Mouse (Mus musculus) cerebellum, postnatal 25 days (tissue): Measurements from ENCODE around the gene Mrpl4.
A peak's percentile ranks its signal among the peaks of the same experiment; 100 is the strongest.
"Not testable (repeated sequence)": the region's sequence is repeated elsewhere in the genome, so short reads cannot be mapped to it uniquely, and the experiment has no call there.

Experiments used
- DNase-seq, 2 experiments: peaks; one replicate each; pipeline ENCODE4 v3.0.0; 2021; ENCODE audit warnings: mixed read lengths in 2 of 2

Gene Mrpl4

GRCm38 (mm10) chr9:20986952-20987686, 15.4 kb upstream of the Mrpl4 start:
- no peak for DNase-seq

DNA sequence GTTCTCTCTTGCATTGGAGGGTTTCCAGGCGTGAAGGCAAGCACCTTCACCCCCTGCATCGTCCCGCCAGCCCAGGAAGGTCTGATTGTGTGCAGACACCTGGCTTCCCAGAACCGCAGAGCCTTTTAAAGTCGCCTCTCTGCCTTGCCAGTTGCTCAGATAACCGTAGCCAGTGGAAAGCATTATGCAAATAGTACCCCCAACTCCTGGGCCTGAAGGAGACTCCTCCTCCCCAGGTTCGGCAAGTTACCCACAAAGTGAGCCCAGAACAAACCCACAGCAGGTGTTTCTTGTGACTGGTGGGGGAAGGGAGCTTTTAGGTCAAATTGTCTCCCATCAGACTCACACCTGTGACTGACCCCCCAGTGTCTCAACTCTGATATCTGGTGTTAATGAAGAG, 14.6 kb upstream of the Mrpl4 start:
- no peak for DNase-seq

GRCm38 (mm10) chr9:20990861-20991260, 11.7 kb upstream of the Mrpl4 start:
- DNase-seq: peak in 1 of 2 experiments; percentile 46

GRCm38 (mm10) chr9:20991587-20991986, 11.0 kb upstream of the Mrpl4 start:
- DNase-seq: no peak

DNA sequence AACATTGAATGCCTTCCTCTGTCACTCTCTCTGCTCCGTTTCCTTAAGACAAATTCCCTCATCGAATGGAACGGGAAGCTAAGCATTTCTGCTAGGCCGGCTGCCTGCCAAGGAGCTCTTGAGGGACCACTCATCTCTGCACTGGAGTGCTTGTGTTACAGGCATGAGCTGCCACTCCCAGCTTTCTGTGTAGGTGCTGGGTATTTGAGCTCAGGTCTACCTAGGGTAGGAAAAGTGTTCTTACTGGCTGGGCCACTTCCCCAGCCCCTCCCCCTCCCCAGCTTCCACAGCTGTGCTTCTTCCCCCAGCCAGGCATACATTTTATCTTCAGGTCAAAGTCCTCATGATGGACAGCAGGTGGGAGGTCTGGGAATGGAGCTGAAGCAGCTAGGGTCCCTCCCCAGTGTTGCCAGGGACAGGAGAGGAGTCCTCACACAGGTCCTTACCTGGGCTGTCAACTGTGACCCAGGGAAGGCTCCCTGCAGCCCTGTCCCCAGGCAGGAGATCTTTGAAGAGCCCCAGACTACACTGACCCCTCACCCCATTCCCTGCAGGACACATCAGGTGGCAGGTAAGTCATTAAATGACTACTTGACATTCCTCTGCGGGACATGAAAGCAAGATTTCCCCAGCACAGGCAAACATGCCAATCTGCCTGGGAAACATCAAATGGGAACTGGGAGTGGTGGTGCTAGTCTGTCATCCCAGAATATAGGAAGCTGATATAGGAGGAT, 9.2 kb upstream of the Mrpl4 start:
- no peak for DNase-seq

DNA sequence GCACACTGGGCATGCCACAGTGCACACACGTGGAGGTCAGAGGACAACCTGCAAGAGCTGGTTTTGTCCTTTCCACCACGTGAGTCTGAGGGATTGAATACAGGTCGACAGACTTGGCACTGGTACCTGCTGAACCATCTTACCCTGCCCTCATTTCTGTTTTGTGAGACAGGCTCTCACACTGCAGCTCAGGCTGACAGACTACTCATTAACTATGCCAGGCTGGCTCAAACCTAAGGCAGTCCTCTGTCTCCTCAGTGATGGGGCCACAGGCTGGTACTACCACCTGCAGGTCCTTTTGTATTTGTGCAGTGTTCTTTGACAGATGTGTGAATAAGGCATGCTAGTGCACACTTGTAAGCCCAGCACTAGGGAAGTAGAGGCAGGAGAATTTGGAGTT, 7.5 kb upstream of the Mrpl4 start:
- DNase-seq: no peak

DNA sequence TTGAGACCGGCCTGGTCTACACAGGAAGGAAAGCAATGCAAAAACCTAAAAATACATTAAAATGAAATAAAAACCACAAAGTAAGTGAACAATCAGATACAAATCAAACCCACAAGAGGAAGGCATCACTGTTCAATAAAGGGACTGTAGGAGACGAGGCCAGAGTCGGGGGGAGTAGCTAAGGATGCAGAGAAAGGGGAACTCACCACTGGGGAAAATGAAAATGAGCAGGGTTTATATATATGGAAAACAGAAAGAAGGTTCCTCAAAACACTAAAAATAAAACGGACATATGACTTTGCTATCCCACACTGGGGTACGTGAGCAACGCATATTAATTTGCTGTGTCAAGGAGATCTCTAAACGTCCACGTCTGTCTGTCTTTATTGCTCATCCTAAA, 5.5 kb upstream of the Mrpl4 start:
- no peak for DNase-seq

DNA sequence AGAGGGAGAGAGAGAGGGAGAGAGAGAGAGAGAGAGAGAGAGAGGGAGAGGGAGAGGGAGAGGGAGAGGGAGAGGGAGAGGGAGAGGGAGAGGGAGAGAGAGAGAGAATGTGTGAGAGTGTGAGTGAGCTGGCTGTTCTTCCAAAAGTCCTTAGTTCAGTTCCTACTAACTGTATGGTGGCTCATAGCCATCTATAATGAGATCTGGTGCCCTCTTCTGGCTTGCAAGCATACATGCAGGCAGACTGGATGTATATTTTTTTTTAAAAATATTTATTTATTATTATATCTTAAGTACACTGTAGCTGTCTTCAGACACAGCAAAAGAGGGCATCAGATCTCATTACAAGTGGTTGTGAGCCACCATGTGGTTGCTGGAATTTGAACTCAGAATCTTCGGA, 4.2 kb upstream of the Mrpl4 start:
- not testable (repeated sequence) for DNase-seq

DNA sequence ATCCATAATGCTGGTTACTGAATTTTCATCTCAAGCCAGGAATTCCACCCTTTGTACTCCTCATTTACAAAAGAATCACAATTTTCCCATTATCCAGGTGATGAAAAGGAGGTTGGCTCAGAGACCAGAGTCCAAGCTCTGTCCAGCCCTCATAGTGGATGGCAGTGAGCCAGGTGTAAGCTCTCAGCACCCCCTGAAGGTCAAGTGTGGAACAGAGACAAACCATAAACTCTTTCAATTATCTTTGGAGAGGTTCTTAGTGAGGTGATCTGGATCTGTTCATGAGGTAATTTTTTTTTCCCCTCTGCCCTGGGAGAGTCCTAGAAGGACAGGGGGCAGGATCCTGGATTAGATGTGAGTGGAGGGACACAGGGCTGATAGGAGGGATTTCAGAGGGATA, 1.7 kb upstream of the Mrpl4 start:
- peak in 1 of 2 experiments; percentile 32 for DNase-seq

DNA sequence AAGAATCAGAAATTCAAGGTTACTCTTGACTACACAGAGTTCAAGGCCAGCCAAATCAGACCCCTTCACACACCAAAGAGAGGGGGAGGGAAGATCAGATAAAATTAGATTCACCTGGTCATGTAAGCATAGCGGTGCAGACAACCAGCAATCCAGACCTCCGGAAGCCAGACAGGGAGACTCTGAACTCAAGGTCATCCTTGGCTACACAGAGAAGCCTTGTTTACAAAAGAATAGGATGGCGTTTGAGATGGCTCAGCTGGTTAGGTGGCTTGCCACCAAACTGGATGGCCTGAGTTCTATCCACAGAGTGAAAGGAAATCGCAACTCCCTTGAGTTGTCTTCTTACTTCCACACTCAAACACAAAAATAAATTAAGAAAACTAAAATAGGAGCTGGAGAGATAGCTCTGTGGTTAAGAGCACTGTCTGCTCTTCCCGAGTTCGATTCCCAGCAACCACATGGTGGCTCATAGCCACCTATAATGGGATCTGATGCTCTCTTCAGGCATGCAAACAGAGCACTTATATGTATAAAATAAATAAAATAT, 812 bp upstream of the Mrpl4 start:
- no peak for DNase-seq

DNA sequence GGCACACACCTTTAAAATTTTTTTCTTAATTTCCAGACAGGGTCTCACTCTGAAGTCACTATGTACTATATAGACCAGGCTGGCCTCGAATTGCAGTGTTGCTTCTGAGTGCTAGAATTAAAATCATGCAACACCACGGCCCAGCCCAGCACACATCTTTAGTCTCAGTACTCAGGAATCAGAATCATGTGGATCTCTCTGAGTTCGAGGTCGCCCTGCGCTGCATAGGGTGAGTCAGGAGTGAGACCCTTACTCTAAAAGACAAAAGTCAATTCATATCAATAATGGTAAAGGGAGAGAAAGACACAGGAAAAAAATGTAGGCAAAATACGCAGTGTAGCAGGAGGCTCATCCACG, 290 bp upstream of the Mrpl4 start:
- peak in 1 of 2 experiments; percentile 26 for DNase-seq

- DNase-seq: no peak
Observed at GRCm38 (mm10) chr9:21007313-21007952, 4.9 kb downstream of the Mrpl4 start.

- no peak for DNase-seq
Observed at GRCm38 (mm10) chr9:21008007-21008406, 5.5 kb downstream of the Mrpl4 start.

DNA sequence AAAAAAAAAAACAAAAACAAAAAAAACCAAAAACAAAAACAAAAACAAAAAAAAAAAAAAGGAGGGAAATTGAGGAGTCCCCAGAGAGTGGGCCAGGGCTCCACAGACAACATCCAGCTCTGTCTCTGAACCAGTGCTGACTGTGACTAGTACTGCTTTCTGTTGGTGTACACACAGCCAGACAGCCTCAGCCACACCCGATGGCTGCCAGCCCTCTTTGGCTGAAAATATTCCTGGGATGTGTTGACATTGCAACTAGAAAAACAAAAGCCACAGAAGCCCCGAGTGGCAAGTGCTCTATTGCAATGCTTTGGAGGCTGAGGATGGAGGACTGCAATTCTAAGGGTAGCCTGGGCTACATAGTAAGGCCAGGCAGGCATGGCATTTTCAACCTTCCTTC, 7.8 kb downstream of the Mrpl4 start:
- DNase-seq: no peak

- not testable (repeated sequence) for DNase-seq
Observed at GRCm38 (mm10) chr9:21010939-21011541, 8.5 kb downstream of the Mrpl4 start.

GRCm38 (mm10) chr9:21011846-21012312, 9.3 kb downstream of the Mrpl4 start:
- no peak for DNase-seq

DNA sequence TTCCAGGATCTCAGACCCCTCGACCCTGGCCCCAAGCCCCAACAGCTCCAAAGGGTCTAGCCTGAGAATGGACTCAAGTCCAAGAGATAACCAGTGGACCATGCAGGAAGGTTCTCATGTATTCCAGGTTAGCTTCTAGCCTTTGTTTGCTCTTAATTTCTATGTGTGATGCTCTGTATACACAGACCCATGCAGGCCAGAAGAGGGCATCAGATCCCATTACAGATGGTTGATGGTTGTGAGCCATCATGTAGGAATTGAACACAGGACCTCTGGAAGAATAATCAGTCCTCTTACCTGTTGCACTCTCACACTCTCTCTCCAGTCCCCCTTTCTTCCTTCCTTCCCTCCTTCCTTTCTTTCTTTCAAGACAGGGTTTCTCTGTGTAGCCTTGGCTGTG, 9.8 kb downstream of the Mrpl4 start:
- no peak for DNase-seq

DNA sequence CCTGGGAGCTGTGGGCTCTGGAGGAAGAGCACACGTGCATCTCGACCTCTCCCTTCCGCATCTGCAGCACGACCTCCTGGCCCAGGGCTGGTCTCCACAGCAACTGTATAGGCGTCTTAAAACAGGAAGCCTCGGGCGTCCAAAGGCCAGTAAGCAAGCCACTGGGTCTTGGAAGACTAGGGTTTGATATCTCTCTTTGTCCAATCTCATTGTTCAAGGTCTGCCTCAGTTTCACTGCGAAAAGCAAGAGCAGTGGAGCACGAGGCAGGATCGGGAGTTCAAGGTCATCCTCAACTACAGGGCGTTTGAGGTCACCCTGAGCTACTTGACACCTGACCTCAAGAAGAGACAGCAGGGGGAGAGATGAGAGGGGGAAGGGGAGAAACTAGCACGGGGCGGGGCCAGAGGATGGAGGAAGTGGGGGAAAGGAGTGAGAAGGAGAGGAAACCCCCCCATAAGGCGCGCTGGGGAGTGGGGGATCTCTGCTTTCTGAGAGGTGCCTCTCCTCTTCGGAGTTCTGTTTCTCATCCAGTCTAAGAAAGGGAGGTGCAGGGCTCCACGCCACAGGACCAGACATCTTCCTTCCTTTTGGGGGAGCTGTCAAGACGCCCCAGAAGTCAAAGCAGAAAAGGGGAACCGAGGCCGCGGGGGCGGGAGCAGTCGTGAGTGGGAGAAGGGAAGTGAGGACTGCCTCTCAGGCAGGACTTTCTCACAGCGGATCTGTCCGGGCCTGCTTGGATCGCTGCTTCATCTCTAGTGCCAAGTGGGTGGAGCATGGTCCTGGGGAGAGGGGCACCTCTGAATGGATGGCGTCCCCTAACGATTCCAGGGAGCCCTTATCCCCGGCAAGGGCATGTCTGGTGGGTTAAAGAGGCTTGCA, 12.4 kb downstream of the Mrpl4 start:
- no peak for DNase-seq

DNA sequence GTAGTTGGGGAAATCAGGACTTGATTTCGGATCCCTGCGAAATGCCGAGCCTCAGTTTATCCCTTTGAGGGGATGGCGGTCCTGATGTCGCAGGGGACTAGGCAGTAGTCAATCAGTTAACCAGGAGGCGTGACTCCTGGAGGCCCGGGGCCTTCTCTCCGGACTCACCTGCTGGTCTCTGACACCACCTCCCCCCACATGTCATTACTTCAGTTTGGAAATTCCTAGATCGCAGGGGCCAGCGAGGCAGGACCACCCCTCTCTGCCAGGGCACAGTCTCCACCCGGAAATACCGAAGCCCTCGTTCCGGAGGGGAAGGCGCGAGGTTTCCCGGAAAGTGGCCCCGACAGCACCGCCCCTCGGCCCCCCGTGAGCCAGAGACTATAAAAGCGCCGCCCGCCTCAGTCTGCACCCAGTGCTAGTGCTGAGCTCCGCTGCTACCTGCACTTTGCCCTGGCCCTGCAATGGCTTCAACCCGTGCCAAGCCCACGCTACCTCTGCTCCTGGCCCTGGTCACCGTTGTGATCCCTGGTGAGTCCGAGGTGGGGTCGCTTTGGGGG, 13.1 kb downstream of the Mrpl4 start, which contains the start of gene Icam1:
Icam1 (plus strand) TSS at position 415 of the 560 bp plus-strand sequence.
- DNase-seq: no peak

GRCm38 (mm10) chr9:21016331-21017176, 14.0 kb downstream of the Mrpl4 start:
- no peak for DNase-seq

DNA sequence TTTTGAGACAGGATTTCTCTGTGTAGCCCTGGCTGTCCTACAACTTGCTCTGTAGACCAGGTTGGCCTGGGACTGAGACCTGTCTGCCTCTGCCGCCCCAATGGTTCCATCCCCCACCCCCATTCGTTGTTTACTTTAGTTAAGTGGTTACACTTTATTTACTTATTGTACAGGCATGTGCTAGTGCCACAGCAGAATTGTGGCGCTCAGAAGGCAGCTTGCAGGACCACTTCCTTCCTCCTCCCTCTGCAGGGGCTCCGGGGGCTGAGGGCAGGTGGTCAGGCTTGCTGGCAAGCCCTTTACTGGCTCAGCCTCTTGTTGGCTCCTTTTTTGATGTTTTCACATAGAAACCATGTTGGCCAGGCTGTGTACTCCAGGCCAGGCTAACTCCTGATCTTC, 14.6 kb downstream of the Mrpl4 start:
- DNase-seq: no peak
